Mouse (Mus musculus) right cerebral cortex, adult 2 months (tissue): Measurements from ENCODE around the gene Zswim1.
"Not testable (repeated sequence)": the region's sequence is repeated elsewhere in the genome, so short reads cannot be mapped to it uniquely, and the experiment has no call there.

Source experiments
- DNase-seq, 2 experiments: peaks; one replicate each; pipeline ENCODE4 v3.0.0; 2021 to 2022; ENCODE audit warnings: low spot score in 2 of 2

Zswim1 gene

GRCm38 (mm10) chr2:164864593-164864992 is 42.1 kb downstream of the Zswim1 start:
- DNase-seq = no peak

GRCm38 (mm10) chr2:164866741-164867551 is 44.5 kb downstream of the Zswim1 start:
- no peak for DNase-seq

- no peak for DNase-seq
These were observed 45.1 kb downstream of the Zswim1 start for GRCm38 (mm10) chr2:164867566-164867965.

GRCm38 (mm10) chr2:164868491-164868890 is 46.0 kb downstream of the Zswim1 start:
- DNase-seq = no peak

- no peak for DNase-seq
These were observed 49.3 kb downstream of the Zswim1 start for GRCm38 (mm10) chr2:164871602-164872303.

- DNase-seq = no peak
These were observed 51.1 kb downstream of the Zswim1 start for GRCm38 (mm10) chr2:164873621-164874020.

- no peak for DNase-seq
These were observed 51.8 kb downstream of the Zswim1 start for GRCm38 (mm10) chr2:164874239-164874769.

GRCm38 (mm10) chr2:164875648-164876047 is 53.2 kb downstream of the Zswim1 start:
- not testable (repeated sequence) for DNase-seq
